Mouse (Mus musculus) activated CD4-positive, CD25-positive, alpha-beta regulatory T cell, adult 9 weeks (primary cell): ENCODE results near the gene Washc1. TPM values are rescaled to one million over a fixed set of nuclear protein-coding genes. Genes with fewer than 3 reads are reported as not detected.

Experiments used
- polyA plus RNA-seq: library from polyadenylated mRNA; unstranded; fragments of 100-300 nt; shearing (Covaris generic); gene quantifications from one replicate; pipeline ENCODE4 v1.2.1, GENCODE M21; 2017

The Washc1 gene
- polyA plus RNA-seq = 11.6 TPM

GRCm38 (mm10) chr17:66111402-66111959 is at the start of gene Washc1:
Gene Washc1 (plus strand): TSS chr17:66111545.

GRCm38 (mm10) chr17:66076934-66077333 is 34.4 kb upstream of the Washc1 start, which contains the start of gene Ankrd12:
Gene Ankrd12 (minus strand): TSS chr17:66077089.

GRCm38 (mm10) chr17:66101380-66102330 is 9.7 kb upstream of the Washc1 start, which contains the start of gene Ndufv2:
Gene Ndufv2 (minus strand): TSS chr17:66101559.

GRCm38 (mm10) chr17:66123066-66123815 is 11.9 kb downstream of the Washc1 start, which contains the start of gene Ddx11:
Gene Ddx11 (plus strand): TSS chr17:66123520.

Other genes starting within 250 kb of the Washc1 start
- 76.3 TPM for gene Ralbp1, start 225.7 kb upstream of the Washc1 start, polyA plus RNA-seq
- gene Twsg1, start 160.3 kb upstream of the Washc1 start, polyA plus RNA-seq = 68.8 TPM
- 188 TPM for gene Ankrd12, start 34.5 kb upstream of the Washc1 start, polyA plus RNA-seq
- gene Ndufv2, start 10.0 kb upstream of the Washc1 start, polyA plus RNA-seq = 257 TPM
- 30.8 TPM for gene Ddx11, start 12.0 kb downstream of the Washc1 start, polyA plus RNA-seq